Mouse (Mus musculus) heart, embryonic 16.5 days (tissue): ENCODE measurements around the gene Magi1. TPM values are rescaled to one million over a fixed set of nuclear protein-coding genes. Genes with fewer than 3 reads are reported as not detected.

ENCODE experiments used
- ATAC-seq: fragments of 200-750 bp; cut with Nextera tagmentation; replicated peaks from 2 replicates; pipeline ENCODE4 v1.8.0; 2017; ENCODE audit warnings: moderate number of reproducible peaks; ENCODE audit not compliant: insufficient read depth, low FRiP score; ENCODE audit errors: extremely low read depth
- H3K27ac ChIP-seq: fragments of 300-500 bp; sonication (generic); 2 replicates; pipeline ENCODE4 v1.5.1; 2014; ENCODE audit warnings: mild to moderate bottlenecking, low read length, control low read depth, moderate library complexity
- H3K27me3 ChIP-seq: fragments of 300-500 bp; sonication (generic); 2 replicates; pipeline ENCODE4 v1.6.1; 2014; ENCODE audit warnings: low read length, mixed read lengths; ENCODE audit not compliant: control insufficient read depth, insufficient read depth
- H3K36me3 ChIP-seq: fragments of 300-500 bp; sonication (generic); 2 replicates; pipeline ENCODE4 v1.6.1; 2014; ENCODE audit not compliant: control insufficient read depth, insufficient read depth
- H3K4me1 ChIP-seq: fragments of 300-500 bp; sonication (generic); 2 replicates; pipeline ENCODE4 v1.6.1; 2014; ENCODE audit warnings: low read length, mixed read lengths; ENCODE audit not compliant: control insufficient read depth, insufficient read depth
- H3K4me2 ChIP-seq: fragments of 300-500 bp; sonication (generic); 2 replicates; pipeline ENCODE4 v1.6.1; 2014; ENCODE audit warnings: low read depth, mild to moderate bottlenecking, control low read depth, low read length
- H3K4me3 ChIP-seq: fragments of 300-500 bp; sonication (generic); 2 replicates; pipeline ENCODE4 v1.5.1; 2014; ENCODE audit warnings: mild to moderate bottlenecking, control low read depth, low read length
- H3K9ac ChIP-seq: fragments of 300-500 bp; sonication (generic); 2 replicates; pipeline ENCODE4 v1.6.1; 2014; ENCODE audit warnings: low read length, control low read depth
- H3K9me3 ChIP-seq: fragments of 300-500 bp; sonication (generic); replicated peaks from 2 replicates; pipeline ENCODE4 v1.6.1; 2016; ENCODE audit warnings: low read length; ENCODE audit not compliant: control insufficient read depth
- WGBS: fragments of 180-500 bp; shearing (Covaris S2); extraction: QIAGEN DNeasy Blood & Tissue Kit; methylation state at CpG from one replicate; pipeline ENCODE4 v1.1.7; 2014; 5-methylcytosine and 5-hydroxymethylcytosine counted together
- polyA plus RNA-seq: library from polyadenylated mRNA; unstranded; fragments of >200 nt; fragmentation: Nextera tagmentation; extraction: Ambion mirVana; gene quantifications from 2 replicates; pipeline ENCODE4 v1.2.1, GENCODE M21; 2015

The Magi1 gene
- polyA plus RNA-seq, 1 experiment from 2014 or later = 6.3 TPM

DNA sequence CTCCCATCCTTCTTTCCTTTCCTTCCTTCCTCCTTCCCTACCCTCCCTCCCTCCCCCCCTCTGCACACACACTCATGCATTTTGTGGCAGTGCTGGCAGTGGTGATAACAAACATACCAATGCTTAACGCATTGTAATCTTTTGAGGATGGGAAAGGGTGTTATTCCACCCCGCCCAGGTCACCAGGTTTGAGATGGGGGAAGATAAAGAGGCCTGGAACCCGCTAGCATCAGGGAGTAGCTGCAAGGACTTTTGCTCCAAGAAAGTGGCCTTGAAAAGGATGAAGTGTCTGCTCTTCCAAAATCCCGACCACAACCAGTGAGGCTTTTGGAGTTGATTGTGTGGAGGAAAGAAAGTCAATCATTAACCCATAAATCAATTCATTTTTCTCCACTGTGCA, 218.9 kb downstream of the Magi1 start:
- no peaks in the 10 kb centered on the region for H3K36me3 ChIP-seq
- peaks cover 45% of the 10 kb centered on the region for H3K4me1 ChIP-seq
- no peak overlapping the region for H3K4me3 ChIP-seq
- H3K9me3 ChIP-seq = no peaks in the 10 kb centered on the region
- no peak overlapping the region for H3K9ac ChIP-seq
- no peak overlapping the region for H3K4me2 ChIP-seq
- no peaks in the 10 kb centered on the region for H3K27me3 ChIP-seq
- 56% methylated on average over 4 of the region's 4 CpGs for WGBS
- no peak overlapping the region for H3K27ac ChIP-seq
- ATAC-seq = no peak

DNA sequence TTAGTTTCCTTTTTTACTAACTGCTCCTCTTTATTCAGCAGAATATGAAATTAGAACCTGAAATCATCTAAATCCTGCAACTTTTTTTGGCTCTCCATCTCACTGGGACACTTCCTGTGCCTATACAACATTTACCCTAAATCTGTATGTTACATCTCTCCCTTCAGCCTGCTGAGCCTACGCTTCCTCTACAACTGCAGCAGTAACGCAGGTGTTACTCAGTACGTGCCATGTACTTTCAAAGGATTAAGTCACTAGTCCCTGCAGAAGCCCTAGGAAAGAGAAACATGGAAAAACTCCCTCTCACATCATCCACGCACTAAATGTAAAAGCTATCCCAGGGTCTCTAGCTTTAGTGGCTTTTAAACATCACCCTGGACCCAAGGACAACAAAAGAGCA, 220.2 kb downstream of the Magi1 start:
- WGBS = 72% methylated on average over 4 of the region's 4 CpGs
- Histone ChIP-seq H3K4me3 (no peak overlapping the region), H3K27me3 (no peaks in the 10 kb centered on the region), H3K9me3 (no peaks in the 10 kb centered on the region), H3K4me1 (peaks cover 36% of the 10 kb centered on the region), H3K27ac (peak overlapping the region; percentile 44; the same call in 1 of the 2 replicates), H3K9ac (no peak overlapping the region), H3K4me2 (no peak overlapping the region), H3K36me3 (no peaks in the 10 kb centered on the region)
- ATAC-seq = no peak

DNA sequence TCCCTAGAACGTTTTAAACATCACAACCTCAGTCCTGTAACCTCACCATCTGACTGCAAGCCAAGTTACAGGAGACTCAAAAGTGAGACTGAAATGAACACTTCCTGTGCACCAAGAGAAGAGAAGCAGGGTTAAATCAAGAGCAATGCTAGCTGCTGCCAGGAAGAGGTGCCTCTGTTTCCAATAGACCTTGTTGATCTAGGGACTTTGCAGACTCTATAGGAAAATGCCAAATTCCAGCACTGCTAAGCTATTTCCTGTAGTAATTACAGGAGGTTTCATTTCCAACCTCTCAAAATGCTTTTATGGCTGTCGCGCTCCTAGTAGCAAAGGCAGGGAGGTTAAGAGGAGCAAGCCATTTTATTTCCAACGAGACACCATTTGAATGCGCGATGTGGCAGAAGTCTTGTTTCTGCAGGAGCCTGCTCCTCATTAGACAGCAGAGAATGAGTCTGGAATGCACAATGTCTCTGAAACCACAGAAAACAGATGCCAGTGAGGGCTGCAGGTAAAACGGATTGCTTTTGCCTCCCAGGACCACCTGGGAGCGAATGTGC, 222.2 kb downstream of the Magi1 start:
- WGBS = 65% methylated on average over 8 of the region's 8 CpGs
- Histone ChIP-seq H3K27ac (peak overlapping the region; percentile 17), H3K9me3 (no peaks in the 10 kb centered on the region), H3K4me2 (no peak overlapping the region), H3K27me3 (no peaks in the 10 kb centered on the region), H3K4me3 (no peak overlapping the region), H3K9ac (no peak overlapping the region), H3K36me3 (no peaks in the 10 kb centered on the region), H3K4me1 (peaks cover 36% of the 10 kb centered on the region)
- no peak for ATAC-seq

DNA sequence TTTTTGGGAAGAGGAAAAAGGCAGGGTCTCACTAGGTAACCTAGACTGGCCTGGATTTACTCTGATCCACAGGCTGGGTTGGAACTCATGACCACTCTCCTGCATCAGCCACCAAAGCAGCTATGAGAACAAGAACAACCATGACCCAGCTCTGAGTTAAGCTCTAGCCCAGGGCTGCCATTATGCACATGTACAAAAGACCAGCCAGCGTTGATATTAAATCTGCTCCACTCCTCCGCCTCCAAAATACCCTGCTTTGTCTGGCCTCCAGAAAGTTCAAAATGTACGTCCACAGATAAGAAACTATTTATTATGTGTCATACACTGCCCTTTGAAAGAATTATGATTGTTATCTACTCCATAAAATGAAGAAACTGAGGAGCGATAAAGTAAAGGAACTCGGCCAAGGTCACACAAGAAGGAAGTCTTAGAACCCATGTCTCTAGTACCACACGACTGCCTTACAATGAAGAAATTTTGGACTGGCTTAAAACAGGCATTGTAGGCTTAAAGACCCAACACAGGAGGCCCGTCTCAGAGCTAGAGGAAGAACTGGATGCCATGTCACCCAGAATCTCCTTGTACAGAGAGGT, 223.0 kb downstream of the Magi1 start:
- Histone ChIP-seq H3K27me3 (no peaks in the 10 kb centered on the region), H3K4me1 (peaks cover 36% of the 10 kb centered on the region), H3K9ac (no peak overlapping the region), H3K36me3 (no peaks in the 10 kb centered on the region), H3K4me3 (no peak overlapping the region), H3K4me2 (no peak overlapping the region), H3K9me3 (no peaks in the 10 kb centered on the region), H3K27ac (peak overlapping the region; percentile 17)
- no peak for ATAC-seq
- 80% methylated on average over 7 of the region's 7 CpGs for WGBS

DNA sequence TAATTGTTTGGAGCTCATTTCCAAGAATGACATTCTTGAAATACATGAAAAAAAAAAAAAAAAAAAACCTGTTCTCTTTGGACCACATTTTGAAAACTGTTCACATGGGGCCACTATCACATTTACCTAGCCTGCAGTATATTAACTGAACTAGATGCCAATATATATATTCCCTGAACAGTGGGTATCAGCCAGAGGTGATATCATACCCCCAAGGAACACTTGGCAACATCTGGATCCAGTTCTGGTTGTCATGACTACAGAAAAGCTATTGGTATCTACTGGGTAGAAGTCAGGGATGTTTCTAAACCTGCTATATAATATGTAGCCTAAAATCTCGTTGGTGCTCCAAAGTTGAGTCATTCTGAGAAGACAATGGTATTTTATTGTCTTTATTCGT, 224.6 kb downstream of the Magi1 start:
- Histone ChIP-seq H3K9ac (no peak overlapping the region), H3K4me3 (no peak overlapping the region), H3K4me1 (peaks cover 31% of the 10 kb centered on the region), H3K36me3 (no peaks in the 10 kb centered on the region), H3K27ac (no peak overlapping the region), H3K9me3 (no peaks in the 10 kb centered on the region), H3K4me2 (no peak overlapping the region), H3K27me3 (no peaks in the 10 kb centered on the region)
- 94% methylated on average over 2 of the region's 2 CpGs for WGBS
- no peak for ATAC-seq

DNA sequence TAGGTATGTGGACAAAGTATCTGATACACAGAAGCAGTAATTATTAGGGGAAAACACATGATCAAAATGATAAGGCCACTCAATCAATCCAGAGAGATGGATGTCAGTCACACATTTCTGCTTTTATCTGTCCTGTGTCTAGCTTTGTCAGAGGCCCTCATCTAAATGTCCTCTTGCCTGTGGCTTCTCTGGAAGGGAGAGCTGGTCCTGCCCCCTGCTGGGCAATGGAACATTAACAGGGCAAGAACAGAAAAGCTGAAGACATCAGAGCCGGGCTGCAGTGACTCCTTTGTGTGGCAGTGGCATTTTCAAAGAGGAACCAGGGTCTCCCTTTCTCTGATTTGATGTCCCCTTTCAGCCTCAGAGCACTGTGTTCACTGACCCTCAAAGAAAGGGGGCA, 229.8 kb downstream of the Magi1 start:
- H3K27ac ChIP-seq = no peak overlapping the region
- no peak overlapping the region for H3K4me3 ChIP-seq
- H3K9me3 ChIP-seq = no peaks in the 10 kb centered on the region
- peaks cover 4% of the 10 kb centered on the region; the same call in 1 of the 2 replicates for H3K4me1 ChIP-seq
- H3K4me2 ChIP-seq = no peak overlapping the region
- H3K27me3 ChIP-seq = no peaks in the 10 kb centered on the region
- WGBS = 35% methylated on average over 1 of the region's 1 CpGs
- ATAC-seq = no peak
- no peak overlapping the region for H3K9ac ChIP-seq
- peaks cover 2% of the 10 kb centered on the region; the same call in 1 of the 2 replicates for H3K36me3 ChIP-seq

DNA sequence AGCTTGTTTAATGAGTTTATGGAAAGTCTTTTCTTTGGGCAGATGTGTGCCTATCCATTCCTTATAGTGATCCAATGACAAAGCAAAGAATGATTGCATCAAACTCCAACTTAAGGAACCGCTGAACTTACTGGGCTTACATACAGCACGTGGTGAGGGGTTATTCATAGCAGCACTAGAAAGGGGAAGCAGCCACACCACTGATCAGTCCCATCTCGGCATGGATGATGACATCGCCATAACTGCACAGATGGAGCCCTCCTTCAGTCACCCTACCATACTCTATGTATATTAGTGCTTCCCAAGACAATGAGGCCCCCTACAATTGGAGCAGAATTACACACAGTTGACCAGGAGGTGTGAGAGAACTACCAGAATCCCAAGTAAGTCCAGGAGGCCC, 238.5 kb downstream of the Magi1 start:
- Histone ChIP-seq H3K27me3 (no peaks in the 10 kb centered on the region), H3K4me3 (no peak overlapping the region), H3K4me2 (no peak overlapping the region), H3K4me1 (0 out of 2 replicates have a peak, but pooled peaks cover 5% of the 10 kb centered on the region), H3K36me3 (peaks cover 5% of the 10 kb centered on the region; the same call in 1 of the 2 replicates), H3K27ac (no peak overlapping the region), H3K9me3 (no peaks in the 10 kb centered on the region), H3K9ac (no peak overlapping the region)
- no peak for ATAC-seq
- 69% methylated on average over 4 of the region's 4 CpGs for WGBS

DNA sequence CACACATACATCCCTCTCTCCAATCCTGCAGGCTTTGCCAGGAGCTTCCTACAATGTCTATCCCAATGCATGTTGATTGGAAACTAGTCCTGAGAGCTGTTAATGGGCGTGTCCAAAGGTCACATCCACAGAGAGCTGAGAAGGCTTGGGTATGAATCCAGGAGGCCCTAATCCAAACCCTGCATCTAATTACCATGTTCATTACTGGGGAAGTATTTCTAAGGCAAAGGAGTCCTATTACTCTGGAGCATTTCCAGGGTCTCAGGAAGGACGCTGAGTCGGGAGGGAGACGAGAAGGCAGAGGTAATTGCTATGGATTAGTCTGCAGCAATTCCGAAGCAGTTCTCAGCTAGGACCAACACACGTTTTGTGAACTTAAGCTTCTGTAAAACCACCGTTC, 240.3 kb downstream of the Magi1 start:
- H3K4me3 ChIP-seq = no peak overlapping the region
- 0 out of 2 replicates have a peak, but pooled peaks cover 5% of the 10 kb centered on the region for H3K4me1 ChIP-seq
- H3K27me3 ChIP-seq = no peaks in the 10 kb centered on the region
- H3K36me3 ChIP-seq = peaks cover 3% of the 10 kb centered on the region; the same call in 1 of the 2 replicates
- H3K27ac ChIP-seq = no peak overlapping the region
- no peak overlapping the region for H3K9ac ChIP-seq
- no peak overlapping the region for H3K4me2 ChIP-seq
- no peak for ATAC-seq
- WGBS = 80% methylated on average over 7 of the region's 7 CpGs
- H3K9me3 ChIP-seq = no peaks in the 10 kb centered on the region; the same call in 1 of the 2 replicates

DNA sequence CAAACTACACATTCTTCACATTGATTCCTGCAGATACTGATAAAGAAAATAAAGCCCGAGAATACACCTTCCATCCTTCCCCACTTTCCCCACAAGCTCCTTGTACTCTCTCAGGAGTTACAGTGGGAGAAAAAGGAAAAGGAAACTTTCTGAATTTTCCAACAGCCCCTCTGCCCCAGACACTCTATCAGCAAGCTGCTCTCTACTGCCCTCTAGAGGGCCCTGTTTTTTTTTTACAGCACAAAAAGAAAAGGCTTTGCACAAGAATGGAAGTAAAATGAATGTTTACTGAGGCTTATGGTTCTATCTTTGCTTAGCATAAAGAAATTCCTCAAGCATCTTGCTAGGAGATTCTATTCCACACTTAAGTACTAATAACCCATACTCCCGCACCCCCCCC, 243.6 kb downstream of the Magi1 start:
- Histone ChIP-seq H3K4me1 (0 out of 2 replicates have a peak, but pooled peaks cover 5% of the 10 kb centered on the region), H3K27me3 (no peaks in the 10 kb centered on the region), H3K4me2 (no peak overlapping the region), H3K27ac (no peak overlapping the region), H3K9me3 (no peaks in the 10 kb centered on the region; the same call in 1 of the 2 replicates), H3K9ac (no peak overlapping the region), H3K36me3 (peaks cover 3% of the 10 kb centered on the region; the same call in 1 of the 2 replicates), H3K4me3 (no peak overlapping the region)
- no peak for ATAC-seq
- 60% methylated on average over 2 of the region's 2 CpGs for WGBS
